Mouse (Mus musculus) thymus, adult 2 months (tissue): ENCODE measurements around the gene Myo5a. TPM values are rescaled to one million over a fixed set of nuclear protein-coding genes. Genes with fewer than 3 reads are reported as not detected.

Source experiments
- DNase-seq: peaks from one replicate; pipeline ENCODE4 v3.0.0; 2021
- H3K27ac ChIP-seq: fragments of 200-500 bp; 2 replicates; pipeline ENCODE4 v1.5.1; 2012; ENCODE audit warnings: low read length, control low read depth; ENCODE audit not compliant: control insufficient read depth, insufficient read depth
- H3K27me3 ChIP-seq: fragments of 200-500 bp; 2 replicates; pipeline ENCODE4 v1.6.1; 2012; ENCODE audit warnings: mild to moderate bottlenecking, low read length, moderate library complexity, mixed read lengths; ENCODE audit not compliant: control insufficient read depth, insufficient read depth
- H3K36me3 ChIP-seq: fragments of 200-500 bp; 2 replicates; pipeline ENCODE4 v1.6.1; 2012; ENCODE audit warnings: mild to moderate bottlenecking, low read length, moderate library complexity; ENCODE audit not compliant: control insufficient read depth, insufficient read depth
- H3K4me1 ChIP-seq: fragments of 200-500 bp; replicated peaks from 2 replicates; pipeline ENCODE4 v1.6.1; 2012; ENCODE audit warnings: low read length; ENCODE audit not compliant: control insufficient read depth, insufficient read depth
- H3K4me3 ChIP-seq: fragments of 200-500 bp; 2 replicates; pipeline ENCODE4 v1.5.1; 2012; ENCODE audit warnings: mild to moderate bottlenecking, low read length, control low read depth, moderate library complexity; ENCODE audit not compliant: control insufficient read depth, insufficient read depth
- CTCF ChIP-seq: fragments of 200-500 bp; IDR thresholded peaks from 2 replicates; pipeline ENCODE4 v1.5.1; 2012; ENCODE audit warnings: mild to moderate bottlenecking, control low read depth, low read length, moderate library complexity, borderline replicate concordance; ENCODE audit not compliant: control insufficient read depth, poor library complexity, insufficient read depth; ENCODE audit errors: extremely low read depth
- POLR2A ChIP-seq: fragments of 200-500 bp; IDR thresholded peaks from 2 replicates; pipeline ENCODE4 v1.6.1; 2012; ENCODE audit warnings: mild to moderate bottlenecking, low read length, control low read depth, moderate library complexity; ENCODE audit not compliant: control insufficient read depth, poor library complexity, insufficient read depth; ENCODE audit errors: extremely low read depth
- WGBS: fragments of 180-500 bp; shearing (Covaris S2); methylation state at CpG from one replicate; pipeline ENCODE4 v1.1.7; 2018; 5-methylcytosine and 5-hydroxymethylcytosine counted together
- polyA plus RNA-seq: library from polyadenylated mRNA; depleted of rRNA; stranded (reverse); fragments of >200 nt; gene quantifications from 2 replicates; pipeline ENCODE4 v1.2.3, GENCODE M21; 2012

Gene Myo5a
- polyA plus RNA-seq, 1 experiment = 8.3 TPM

GRCm38 (mm10) chr9:75253766-75254165, 183.0 kb downstream of the Myo5a start:
- 3% methylated on average over 3 of the region's 3 CpGs for WGBS
- DNase-seq = no peak
- Histone ChIP-seq H3K27me3 (no peaks in the 10 kb centered on the region), H3K4me1 (peaks cover 29% of the 10 kb centered on the region), H3K4me3 (no peak overlapping the region), H3K36me3 (no peaks in the 10 kb centered on the region), H3K27ac (no peak overlapping the region)
- TF ChIP-seq POLR2A = no peak
- TF ChIP-seq CTCF = no peak

GRCm38 (mm10) chr9:75254196-75254955, 183.6 kb downstream of the Myo5a start:
- no peak overlapping the region for H3K4me3 ChIP-seq
- TF ChIP-seq CTCF = no peak
- TF ChIP-seq POLR2A = no peak

DNA sequence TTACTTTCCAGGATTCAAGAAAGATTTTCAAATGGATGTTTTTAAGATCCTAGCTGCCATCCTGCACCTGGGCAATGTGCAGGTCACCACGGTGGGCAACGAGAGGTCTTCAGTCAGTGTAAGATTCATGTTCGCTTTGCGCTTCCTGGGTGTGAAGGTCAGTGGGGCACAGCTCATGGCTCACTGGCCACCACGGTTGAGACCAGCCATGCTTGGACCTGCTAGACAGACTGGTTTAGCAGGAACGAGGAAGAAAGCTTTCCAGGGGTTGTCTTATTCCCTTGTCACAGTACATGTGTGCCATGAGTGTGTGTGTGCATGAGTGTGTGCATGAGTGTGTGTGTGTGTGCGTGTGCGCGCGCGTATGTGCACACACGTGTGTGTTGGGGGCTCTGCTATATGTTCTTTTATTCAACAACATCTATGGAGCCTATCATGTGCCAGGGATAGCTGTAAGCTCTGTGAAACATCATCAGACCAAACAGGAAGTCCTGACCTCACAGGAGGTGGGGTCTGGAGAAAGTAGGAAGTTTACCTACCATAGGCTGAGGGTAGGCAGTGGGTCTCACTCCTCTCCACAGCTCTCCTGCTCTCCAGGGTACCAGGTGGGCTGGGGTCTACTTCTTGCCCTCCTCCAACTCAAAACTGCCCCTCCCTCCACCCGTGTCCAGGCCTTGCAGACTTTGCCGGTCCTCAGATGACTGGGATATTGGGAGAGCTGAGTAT, 185.2 kb downstream of the Myo5a start:
- DNase-seq = peak; percentile 35

More at GRCm38 (mm10) chr9:75254196-75254955, 183.6 kb downstream of the Myo5a start:
- WGBS = 23% methylated on average over 13 of the region's 13 CpGs
- Histone ChIP-seq H3K4me1 (peaks cover 29% of the 10 kb centered on the region), H3K36me3 (no peaks in the 10 kb centered on the region), H3K27me3 (no peaks in the 10 kb centered on the region), H3K27ac (no peak overlapping the region)
- DNase-seq = no peak

DNA sequence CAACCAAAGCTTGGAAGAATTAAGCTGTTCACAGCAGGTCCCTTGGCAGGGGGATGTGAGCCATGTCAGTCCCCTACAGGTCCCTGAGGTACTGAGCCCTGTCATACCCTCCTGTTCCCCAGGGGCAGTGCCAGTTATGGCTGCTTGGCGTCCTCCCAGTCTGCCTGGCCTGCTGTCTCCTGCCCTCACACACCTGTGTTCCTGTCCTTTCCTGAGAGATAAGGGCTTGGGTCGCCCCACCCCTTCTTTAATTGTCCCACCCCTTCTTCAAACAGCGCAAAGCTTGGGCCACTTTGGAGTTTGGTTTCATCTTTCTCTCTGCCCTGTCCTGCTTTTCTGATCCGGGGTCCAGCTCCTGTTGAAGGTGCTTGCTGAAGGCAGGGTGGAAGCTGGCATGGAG, 188.0 kb downstream of the Myo5a start:
- TF ChIP-seq POLR2A = no peak
- TF ChIP-seq CTCF = no peak
- no peak for DNase-seq
- Histone ChIP-seq H3K27me3 (no peaks in the 10 kb centered on the region), H3K4me1 (peaks cover 26% of the 10 kb centered on the region), H3K27ac (no peak overlapping the region), H3K4me3 (no peak overlapping the region), H3K36me3 (no peaks in the 10 kb centered on the region)
- 91% methylated on average over 4 of the region's 4 CpGs for WGBS

More for the DNA sequence above, 185.2 kb downstream of the Myo5a start:
- Histone ChIP-seq H3K4me3 (no peak overlapping the region), H3K4me1 (peaks cover 29% of the 10 kb centered on the region), H3K36me3 (no peaks in the 10 kb centered on the region), H3K27me3 (no peaks in the 10 kb centered on the region), H3K27ac (peak overlapping the region; percentile 20; the same call in 1 of the 2 replicates)
- no peak for TF ChIP-seq POLR2A
- 75% methylated on average over 14 of the region's 14 CpGs for whole genome bisulfite sequencing

GRCm38 (mm10) chr9:75259656-75260055, 188.8 kb downstream of the Myo5a start:
- TF ChIP-seq CTCF (no peak), POLR2A (no peak)
- H3K27ac ChIP-seq = no peak overlapping the region

DNA sequence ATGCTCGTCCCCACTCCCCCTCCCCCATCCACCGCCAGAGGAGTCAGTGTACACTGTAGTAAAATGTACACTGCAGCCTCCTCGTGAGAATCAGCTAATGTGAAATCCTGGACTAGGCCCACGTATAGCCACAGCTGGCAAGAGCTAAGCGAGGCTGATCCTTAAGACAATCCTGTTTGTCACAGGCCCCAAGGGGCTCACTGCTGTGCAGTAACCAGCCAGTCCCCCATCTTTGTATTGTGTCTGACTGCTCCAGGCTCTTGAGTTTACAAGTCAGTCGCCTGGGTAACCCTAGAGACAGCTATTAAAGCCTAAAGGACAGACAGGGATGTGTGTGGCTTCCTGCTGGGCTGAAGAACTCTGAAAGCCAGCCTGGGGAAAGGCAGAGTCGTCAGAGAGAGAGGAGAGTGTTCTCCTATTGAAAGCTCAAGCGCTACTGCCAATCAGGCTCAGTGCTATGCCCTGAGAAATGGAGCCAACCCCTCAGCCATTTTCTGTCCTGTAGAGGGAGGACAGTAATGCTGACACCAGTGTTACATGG, 190.6 kb downstream of the Myo5a start:
- no peak for TF ChIP-seq POLR2A
- no peak for TF ChIP-seq CTCF
- H3K27ac ChIP-seq = no peak overlapping the region
- H3K4me3 ChIP-seq = no peak overlapping the region
- no peaks in the 10 kb centered on the region for H3K27me3 ChIP-seq
- H3K36me3 ChIP-seq = no peaks in the 10 kb centered on the region
- no peak for DNase-seq
- peaks cover 8% of the 10 kb centered on the region for H3K4me1 ChIP-seq
- 62% methylated on average over 8 of the region's 8 CpGs for WGBS

More at GRCm38 (mm10) chr9:75259656-75260055, 188.8 kb downstream of the Myo5a start:
- H3K27me3 ChIP-seq = no peaks in the 10 kb centered on the region
- no peak overlapping the region for H3K4me3 ChIP-seq
- H3K36me3 ChIP-seq = no peaks in the 10 kb centered on the region
- WGBS = 96% methylated on average over 4 of the region's 4 CpGs
- peaks cover 18% of the 10 kb centered on the region for H3K4me1 ChIP-seq
- DNase-seq = no peak
